Mouse (Mus musculus) left cerebral cortex, postnatal 36 days (tissue): Measurements from ENCODE around the gene Defb43. TPM values are rescaled to one million over a fixed set of nuclear protein-coding genes. Genes with fewer than 3 reads are reported as not detected.

ENCODE experiments used
- DNase-seq, 2 experiments: peaks; one replicate each; pipeline ENCODE4 v3.0.0; 2021 to 2022; ENCODE audit warnings: low spot score in 2 of 2, mixed read lengths in 1 of 2
- intact Hi-C: fragments of 180-260 bp; cut with DNase I; formaldehyde crosslinking; loops from one replicate; pipeline ENCODE4 v1.15.1; 2025
- total RNA-seq, 2 experiments: library from RNA; stranded (reverse); gene quantifications; 2 replicates each; pipeline ENCODE4 v1.2.3; 2021

Gene Defb43
- total RNA-seq, 2 experiments from 2014 or later, result not detected

DNA sequence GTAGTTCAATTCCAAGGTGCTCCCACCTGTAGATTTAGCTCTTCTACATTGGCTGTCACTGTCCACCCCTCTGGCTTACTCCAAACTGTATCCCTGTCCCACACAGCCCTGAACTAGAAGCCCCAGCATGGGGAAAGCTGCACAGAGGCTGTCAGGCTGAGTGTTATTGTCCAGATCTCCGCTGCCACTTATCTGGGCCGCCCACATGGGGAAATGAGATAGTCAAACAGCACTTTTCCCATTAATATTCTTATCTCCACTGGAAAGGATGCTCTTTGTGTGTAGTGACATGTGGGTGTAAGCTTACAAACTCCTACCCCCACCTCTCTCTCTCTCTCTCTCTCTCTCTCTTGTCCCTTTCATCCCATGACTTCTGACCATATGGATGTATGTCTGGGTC lies 50.6 kb downstream of the Defb43 start:
- DNase-seq, result no peak
- intact Hi-C loops, result loop anchor here (10.0 kb wide), 1 partner anchor 413 kb away; no protein-coding TSS in a partner anchor

DNA sequence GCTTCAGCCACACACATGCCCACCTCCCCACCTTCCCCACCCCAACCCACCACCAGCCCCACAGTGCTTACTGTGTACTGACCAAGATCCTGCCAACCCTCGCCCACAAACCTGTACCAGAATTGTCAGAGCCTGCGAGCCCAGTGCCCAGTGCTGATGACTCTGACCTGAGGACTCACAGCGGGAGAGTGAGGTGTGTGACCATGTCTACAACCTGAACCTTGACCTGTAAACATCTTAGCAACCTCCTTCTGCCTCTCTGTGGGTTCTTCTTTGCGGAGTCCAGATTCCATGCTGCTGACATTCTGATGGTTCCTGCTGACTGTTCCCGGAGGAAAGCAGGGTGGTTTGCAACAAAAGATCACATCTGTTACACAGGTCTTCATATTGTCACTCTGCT lies 53.8 kb downstream of the Defb43 start:
- no peak for DNase-seq
- intact Hi-C loops, result loop anchor here (5.0 to 10.0 kb wide), 2 partner anchors 307 to 409 kb away; no protein-coding TSS in a partner anchor

DNA sequence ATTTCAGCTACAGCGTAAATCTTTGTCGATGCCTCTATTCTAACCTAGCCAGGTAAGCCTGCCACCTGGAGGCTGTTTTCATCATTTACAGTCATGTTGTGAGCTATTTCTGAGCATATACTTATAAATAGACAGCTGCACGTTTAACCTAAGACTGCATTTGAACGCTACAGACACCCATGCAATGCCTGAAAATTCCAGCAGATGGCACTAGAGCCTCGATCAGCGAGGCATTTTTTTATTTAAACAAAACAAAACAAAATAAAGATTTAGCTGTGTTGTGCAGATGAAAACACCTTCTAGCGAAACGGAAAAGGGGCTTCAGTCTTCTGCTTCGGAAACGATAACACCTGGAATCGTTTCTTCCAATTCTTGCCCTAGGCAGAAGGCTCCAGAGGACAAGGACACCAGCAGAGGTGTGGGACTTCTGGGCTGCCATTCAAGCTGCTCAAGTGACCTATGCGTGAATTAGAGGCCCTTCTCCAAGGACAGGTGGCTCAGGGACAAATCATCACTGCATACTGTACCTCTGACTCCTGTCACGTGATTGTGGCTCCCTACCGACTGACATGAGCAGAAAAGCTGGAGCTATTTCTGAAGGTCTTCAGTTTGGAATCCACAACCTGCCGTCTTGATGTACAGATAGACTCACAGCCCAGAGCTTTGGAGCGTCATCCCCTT lies 55.2 kb downstream of the Defb43 start:
- intact Hi-C loops, result loop anchor here (2.0 to 10.0 kb wide), 3 partner anchors 130 to 408 kb away; no protein-coding TSS in a partner anchor
- peak; percentile 22 to 55 for DNase-seq

Other genes starting within 250 kb of the Defb43 start
- 10 to 100 TPM; 10.5 to 12.8 TPM for gene Wdfy2, start 174.1 kb upstream of the Defb43 start, total RNA-seq
- not detected for gene Defb48, start 27.3 kb upstream of the Defb43 start, total RNA-seq
- gene Defb47, start 13.7 kb upstream of the Defb43 start, total RNA-seq, result not detected
- not detected for gene Defb42, start 35.2 kb downstream of the Defb43 start, total RNA-seq
- gene Defb30, start 38.2 kb downstream of the Defb43 start, total RNA-seq, result not detected